Mouse (Mus musculus): Measurements from ENCODE around the gene Nfyb. TPM values are rescaled to one million over a fixed set of nuclear protein-coding genes. Genes with fewer than 3 reads are reported as not detected.

Nfyb gene
- total RNA-seq, 2 experiments from 2014 or later, result 26.4 to 28.8 TPM

- no peak for DNase-seq
Measured at GRCm38 (mm10) chr10:82779831-82780230, 15.9 kb upstream of the Nfyb start.

- DNase-seq, result no peak
Measured at GRCm38 (mm10) chr10:82778791-82779549, 15.0 kb upstream of the Nfyb start.

GRCm38 (mm10) chr10:82777886-82778285, 13.9 kb upstream of the Nfyb start:
- peak; percentile 12 for DNase-seq

- no peak for DNase-seq
Measured at GRCm38 (mm10) chr10:82777075-82777474, 13.1 kb upstream of the Nfyb start.

- no peak for DNase-seq
Measured at GRCm38 (mm10) chr10:82774841-82775240, 10.9 kb upstream of the Nfyb start.

- DNase-seq, result no peak
Measured at GRCm38 (mm10) chr10:82771595-82772170, 7.7 kb upstream of the Nfyb start.

- DNase-seq, result no peak
Measured at GRCm38 (mm10) chr10:82770713-82771112, 6.8 kb upstream of the Nfyb start.

GRCm38 (mm10) chr10:82768901-82769300, 5.0 kb upstream of the Nfyb start:
- no peak for DNase-seq

GRCm38 (mm10) chr10:82762756-82763681, 925 bp downstream of the Nfyb start:
- DNase-seq, result peak; percentile 65

GRCm38 (mm10) chr10:82761037-82761811, 2.7 kb downstream of the Nfyb start:
- peak; percentile 41 for DNase-seq

GRCm38 (mm10) chr10:82759706-82760105, 4.2 kb downstream of the Nfyb start:
- DNase-seq, result no peak

- no peak for DNase-seq
Measured at GRCm38 (mm10) chr10:82758878-82759277, 5.1 kb downstream of the Nfyb start.

- DNase-seq, result no peak
Measured at GRCm38 (mm10) chr10:82758368-82758767, 5.6 kb downstream of the Nfyb start.

GRCm38 (mm10) chr10:82757341-82757740, 6.6 kb downstream of the Nfyb start:
- DNase-seq, result no peak

GRCm38 (mm10) chr10:82756466-82756865, 7.5 kb downstream of the Nfyb start:
- no peak for DNase-seq

GRCm38 (mm10) chr10:82755213-82755890, 8.6 kb downstream of the Nfyb start:
- no peak for DNase-seq

GRCm38 (mm10) chr10:82754642-82755041, 9.3 kb downstream of the Nfyb start:
- DNase-seq, result no peak

GRCm38 (mm10) chr10:82752921-82753320, 11.0 kb downstream of the Nfyb start:
- DNase-seq, result no peak

- no peak for DNase-seq
Measured at GRCm38 (mm10) chr10:82750778-82751177, 13.2 kb downstream of the Nfyb start.

- no peak for DNase-seq
Measured at GRCm38 (mm10) chr10:82746988-82747850, 16.7 kb downstream of the Nfyb start.
